Mouse (Mus musculus) cerebellum, adult 9-10 months (tissue): ENCODE data around the gene D17H6S53E.
A peak's percentile ranks its signal among the peaks of the same experiment; 100 is the strongest.

Experiments used
- DNase-seq: peaks from one replicate; pipeline ENCODE4 v3.0.0; 2022

D17H6S53E gene

GRCm38 (mm10) chr17:35126206-35126611, at the start of gene D17H6S53E:
D17H6S53E (plus strand) TSS chr17:35126373.
- no peak for DNase-seq

GRCm38 (mm10) chr17:35076507-35077176, 49.5 kb upstream of the D17H6S53E start, which contains the start of gene Ly6g6e:
Ly6g6e (plus strand) TSS chr17:35076902.
- DNase-seq = no peak

GRCm38 (mm10) chr17:35077285-35077684, 48.9 kb upstream of the D17H6S53E start:
- DNase-seq = no peak

GRCm38 (mm10) chr17:35077786-35078233, 48.4 kb upstream of the D17H6S53E start, which contains the start of gene Ly6g6d:
Ly6g6d (minus strand) TSS chr17:35078065.
- DNase-seq = no peak

GRCm38 (mm10) chr17:35079778-35080177, 46.4 kb upstream of the D17H6S53E start:
- DNase-seq = no peak

GRCm38 (mm10) chr17:35080248-35080647, 45.9 kb upstream of the D17H6S53E start:
- no peak for DNase-seq

GRCm38 (mm10) chr17:35080710-35081109, 45.5 kb upstream of the D17H6S53E start:
- DNase-seq = no peak

- DNase-seq = peak; percentile 87
Measured at GRCm38 (mm10) chr17:35082841-35083576, 43.2 kb upstream of the D17H6S53E start.

GRCm38 (mm10) chr17:35083929-35084497, 42.2 kb upstream of the D17H6S53E start:
- no peak for DNase-seq

GRCm38 (mm10) chr17:35085208-35085865, 40.8 kb upstream of the D17H6S53E start, which contains the start of gene Ly6g6f:
Ly6g6f (minus strand) TSS chr17:35085610.
- DNase-seq = no peak

GRCm38 (mm10) chr17:35088151-35088550, 38.0 kb upstream of the D17H6S53E start:
- no peak for DNase-seq

- peak; percentile 95 for DNase-seq
Measured at GRCm38 (mm10) chr17:35088825-35089644, 37.1 kb upstream of the D17H6S53E start, which contains the start of gene Abhd16a. Abhd16a (plus strand) TSS chr17:35089263.

- DNase-seq = peak; percentile 96
Measured at GRCm38 (mm10) chr17:35090166-35090932, 35.8 kb upstream of the D17H6S53E start.

- peak; percentile 61 for DNase-seq
Measured at GRCm38 (mm10) chr17:35092403-35093198, 33.6 kb upstream of the D17H6S53E start.

GRCm38 (mm10) chr17:35094475-35095365, 31.5 kb upstream of the D17H6S53E start:
- DNase-seq = no peak

- no peak for DNase-seq
Measured at GRCm38 (mm10) chr17:35096597-35096996, 29.6 kb upstream of the D17H6S53E start.

- DNase-seq = peak; percentile 78
Measured at GRCm38 (mm10) chr17:35097164-35097655, 29.0 kb upstream of the D17H6S53E start.

- no peak for DNase-seq
Measured at GRCm38 (mm10) chr17:35100196-35100765, 25.9 kb upstream of the D17H6S53E start.

GRCm38 (mm10) chr17:35101161-35101560, 25.0 kb upstream of the D17H6S53E start:
- no peak for DNase-seq
